Mouse (Mus musculus): ENCODE measurements around the gene Ak1. TPM values are rescaled to one million over a fixed set of nuclear protein-coding genes. Genes with fewer than 3 reads are reported as not detected.

Ak1 gene
- polyA plus RNA-seq, 1 experiment from 2014 or later, result 31.7 TPM

GRCm38 (mm10) chr2:32597699-32598098, 23.9 kb upstream of the Ak1 start:
- no peak overlapping the region for H3K27ac ChIP-seq (ENCODE audit: low read length)
- TF ChIP-seq EP300 (IDR thresholded peaks at IDR 0.05), result no peak
- TF ChIP-seq CTCF (IDR thresholded peaks at IDR 0.05), result no peak
- H3K27me3 ChIP-seq (replicated peaks; ENCODE audit: insufficient read depth, low read length), result no peaks in the 10 kb centered on the region
- ATAC-seq (no peak), DNase-seq (ENCODE audit: low spot score) (no peak)
- no peak overlapping the region for H3K4me3 ChIP-seq (ENCODE audit: low read depth, low read length)
- H3K9ac ChIP-seq (replicated peaks; ENCODE audit: low read depth), result no peak overlapping the region
- no peaks in the 10 kb centered on the region for H3K9me3 ChIP-seq (ENCODE audit: low read length)
- WGBS, result 85% methylated on average over 5 of the region's 5 CpGs
- H3K36me3 ChIP-seq (ENCODE audit: insufficient read depth, low read length), result 0 out of 2 replicates have a peak, but pooled peaks cover 20% of the 10 kb centered on the region
- H3K4me2 ChIP-seq (replicated peaks; ENCODE audit: low read depth, low read length), result no peak overlapping the region
- 0 out of 2 replicates have a peak, but pooled peaks cover 9% of the 10 kb centered on the region for H3K4me1 ChIP-seq (ENCODE audit: insufficient read depth, low read depth, low read length)

GRCm38 (mm10) chr2:32598506-32598905, 23.1 kb upstream of the Ak1 start:
- H3K4me2 ChIP-seq (replicated peaks; ENCODE audit: low read depth, low read length), result no peak overlapping the region
- H3K36me3 ChIP-seq (ENCODE audit: insufficient read depth, low read length), result 0 out of 2 replicates have a peak, but pooled peaks cover 20% of the 10 kb centered on the region
- TF ChIP-seq EP300 (IDR thresholded peaks at IDR 0.05) (no peak), CTCF (IDR thresholded peaks at IDR 0.05) (no peak)
- no peaks in the 10 kb centered on the region for H3K27me3 ChIP-seq (replicated peaks; ENCODE audit: insufficient read depth, low read length)
- H3K4me3 ChIP-seq (ENCODE audit: low read depth, low read length), result no peak overlapping the region
- H3K4me1 ChIP-seq (ENCODE audit: insufficient read depth, low read depth, low read length), result 0 out of 2 replicates have a peak, but pooled peaks cover 10% of the 10 kb centered on the region
- 69% methylated on average over 8 of the region's 8 CpGs for WGBS
- no peaks in the 10 kb centered on the region for H3K9me3 ChIP-seq (ENCODE audit: low read length)
- H3K9ac ChIP-seq (replicated peaks; ENCODE audit: low read depth), result no peak overlapping the region
- DNase-seq (ENCODE audit: low spot score), result no peak
- ATAC-seq, result no peak
- H3K27ac ChIP-seq (ENCODE audit: low read length), result no peak overlapping the region

GRCm38 (mm10) chr2:32599409-32599808, 22.1 kb upstream of the Ak1 start, which contains the start of gene St6galnac6:
Gene St6galnac6 (plus strand): TSS chr2:32599709.
- Histone ChIP-seq H3K27me3 (replicated peaks; ENCODE audit: insufficient read depth, low read length) (no peaks in the 10 kb centered on the region), H3K9me3 (ENCODE audit: low read length) (no peaks in the 10 kb centered on the region), H3K4me1 (ENCODE audit: insufficient read depth, low read depth, low read length) (0 out of 2 replicates have a peak, but pooled peaks cover 10% of the 10 kb centered on the region), H3K36me3 (ENCODE audit: insufficient read depth, low read length) (0 out of 2 replicates have a peak, but pooled peaks cover 17% of the 10 kb centered on the region), H3K4me3 (ENCODE audit: low read depth, low read length) (no peak within 1 kb of the TSS), H3K27ac (ENCODE audit: low read length) (no peak within 1 kb of the TSS), H3K9ac (replicated peaks; ENCODE audit: low read depth) (no peak within 1 kb of the TSS), H3K4me2 (replicated peaks; ENCODE audit: low read depth, low read length) (no peak within 1 kb of the TSS)
- no peak for DNase-seq (ENCODE audit: low spot score)
- TF ChIP-seq EP300 (IDR thresholded peaks at IDR 0.05) (no peak), CTCF (IDR thresholded peaks at IDR 0.05) (no peak)
- no peak for ATAC-seq
- WGBS, result 89% methylated on average over 3 of the region's 3 CpGs

GRCm38 (mm10) chr2:32601417-32602065, 20.0 kb upstream of the Ak1 start:
- H3K9ac ChIP-seq (replicated peaks; ENCODE audit: low read depth), result no peak overlapping the region

GRCm38 (mm10) chr2:32602600-32603054, 18.9 kb upstream of the Ak1 start:
- H3K27me3 ChIP-seq (replicated peaks; ENCODE audit: insufficient read depth, low read length), result no peaks in the 10 kb centered on the region
- H3K27ac ChIP-seq (ENCODE audit: low read length), result peak overlapping the region; percentile 43
- no peaks in the 10 kb centered on the region for H3K9me3 ChIP-seq (ENCODE audit: low read length)
- 0 out of 2 replicates have a peak, but pooled peaks cover 10% of the 10 kb centered on the region for H3K4me1 ChIP-seq (ENCODE audit: insufficient read depth, low read depth, low read length)
- H3K4me3 ChIP-seq (ENCODE audit: low read depth, low read length), result peak overlapping the region; percentile 25; the same call in 1 of the 2 replicates
- DNase-seq (ENCODE audit: low spot score), result peak; percentile 85
- peak overlapping the region; percentile 52 for H3K4me2 ChIP-seq (replicated peaks; ENCODE audit: low read depth, low read length)
- peak; percentile 70 for ATAC-seq
- no peak overlapping the region for H3K9ac ChIP-seq (replicated peaks; ENCODE audit: low read depth)
- TF ChIP-seq CTCF (IDR thresholded peaks at IDR 0.05), result peak; percentile 94
- TF ChIP-seq EP300 (IDR thresholded peaks at IDR 0.05), result no peak
- H3K36me3 ChIP-seq (ENCODE audit: insufficient read depth, low read length), result 0 out of 2 replicates have a peak, but pooled peaks cover 3% of the 10 kb centered on the region
- under 1% methylated on average over 11 of the region's 11 CpGs for WGBS

More at GRCm38 (mm10) chr2:32601417-32602065, 20.0 kb upstream of the Ak1 start:
- DNase-seq (ENCODE audit: low spot score), result peak; percentile 69
- Histone ChIP-seq H3K27me3 (replicated peaks; ENCODE audit: insufficient read depth, low read length) (no peaks in the 10 kb centered on the region), H3K36me3 (ENCODE audit: insufficient read depth, low read length) (0 out of 2 replicates have a peak, but pooled peaks cover 10% of the 10 kb centered on the region), H3K27ac (ENCODE audit: low read length) (no peak overlapping the region), H3K4me1 (ENCODE audit: insufficient read depth, low read depth, low read length) (0 out of 2 replicates have a peak, but pooled peaks cover 10% of the 10 kb centered on the region), H3K4me3 (ENCODE audit: low read depth, low read length) (no peak overlapping the region), H3K9me3 (ENCODE audit: low read length) (no peaks in the 10 kb centered on the region), H3K4me2 (replicated peaks; ENCODE audit: low read depth, low read length) (no peak overlapping the region)
- WGBS, result 44% methylated on average over 8 of the region's 8 CpGs
- ATAC-seq, result peak; percentile 47
- TF ChIP-seq EP300 (IDR thresholded peaks at IDR 0.05), result no peak
- TF ChIP-seq CTCF (IDR thresholded peaks at IDR 0.05), result peak; percentile 61

- no peaks in the 10 kb centered on the region for H3K9me3 ChIP-seq (ENCODE audit: low read length)
- 0 out of 2 replicates have a peak, but pooled peaks cover 14% of the 10 kb centered on the region for H3K4me1 ChIP-seq (ENCODE audit: insufficient read depth, low read depth, low read length)
- no peak overlapping the region for H3K4me3 ChIP-seq (ENCODE audit: low read depth, low read length)
- 38% methylated on average over 10 of the region's 10 CpGs for WGBS
- H3K4me2 ChIP-seq (replicated peaks; ENCODE audit: low read depth, low read length), result no peak overlapping the region
- H3K36me3 ChIP-seq (ENCODE audit: insufficient read depth, low read length), result no peaks in the 10 kb centered on the region
- H3K27ac ChIP-seq (ENCODE audit: low read length), result no peak overlapping the region
- TF ChIP-seq EP300 (IDR thresholded peaks at IDR 0.05) (no peak), CTCF (IDR thresholded peaks at IDR 0.05) (no peak)
- ATAC-seq, result no peak
- H3K9ac ChIP-seq (replicated peaks; ENCODE audit: low read depth), result no peak overlapping the region
- H3K27me3 ChIP-seq (replicated peaks; ENCODE audit: insufficient read depth, low read length), result no peaks in the 10 kb centered on the region
- DNase-seq (ENCODE audit: low spot score), result no peak
Measured at GRCm38 (mm10) chr2:32604631-32605030, 16.9 kb upstream of the Ak1 start.
